Mouse (Mus musculus): ENCODE measurements around the gene Slc35e3.

- TF ChIP-seq CTCF (IDR thresholded peaks at IDR 0.05; ENCODE audit: insufficient read depth, low read length) (no peak), POLR2A (IDR thresholded peaks at IDR 0.05; ENCODE audit: borderline replicate concordance, extremely low read depth, low read depth, low read length) (no peak)
Measured at GRCm38 (mm10) chr10:117714048-117714545, 32.1 kb downstream of the Slc35e3 start.
